Mouse (Mus musculus) CD4-positive helper T cell, adult 2 months (primary cell): Measurements from ENCODE around the gene Cep162.

Experiments
- DNase-seq: peaks from one replicate; pipeline ENCODE4 v3.0.0-alpha.2; 2012; ENCODE audit warnings: low read depth, missing footprints, low spot score

Cep162 gene

GRCm38 (mm10) chr9:87162559-87162958 lies 92.8 kb downstream of the Cep162 start:
- DNase-seq, result no peak

GRCm38 (mm10) chr9:87152641-87153325 lies 102.6 kb downstream of the Cep162 start:
- DNase-seq, result no peak

GRCm38 (mm10) chr9:87147927-87148326 lies 107.4 kb downstream of the Cep162 start:
- no peak for DNase-seq

GRCm38 (mm10) chr9:87146400-87146799 lies 108.9 kb downstream of the Cep162 start:
- no peak for DNase-seq

- no peak for DNase-seq
These were observed 109.7 kb downstream of the Cep162 start for GRCm38 (mm10) chr9:87145671-87146070.

- no peak for DNase-seq
These were observed 110.2 kb downstream of the Cep162 start for GRCm38 (mm10) chr9:87145180-87145579.

- DNase-seq, result no peak
These were observed 110.8 kb downstream of the Cep162 start for GRCm38 (mm10) chr9:87144532-87144931.

- DNase-seq, result no peak
These were observed 111.2 kb downstream of the Cep162 start, which contains the start of gene Mrap2 for GRCm38 (mm10) chr9:87144106-87144505. Gene Mrap2 (plus strand): TSS chr9:87144306.

GRCm38 (mm10) chr9:87143076-87143475 lies 112.3 kb downstream of the Cep162 start:
- no peak for DNase-seq
